Mouse (Mus musculus) liver, adult 2 months (tissue): ENCODE measurements around the gene Noxred1.

Source experiments
- CTCF ChIP-seq: fragments of 200-500 bp; IDR thresholded peaks from 2 replicates; pipeline ENCODE4 v1.5.1; 2011; ENCODE audit warnings: low read depth, low read length, control low read depth
- POLR2A ChIP-seq: fragments of 200-500 bp; IDR thresholded peaks from 2 replicates; pipeline ENCODE4 v1.6.1; 2011; ENCODE audit warnings: low read length, control low read depth; ENCODE audit not compliant: insufficient read depth; ENCODE audit errors: extremely low read depth

GRCm38 (mm10) chr12:87253878-87254277 is 15.3 kb upstream of the Noxred1 start:
- no peak for TF ChIP-seq CTCF
- no peak for TF ChIP-seq POLR2A
